Mouse (Mus musculus) frontal cortex, adult (tissue): Measurements from ENCODE around the gene Aldh3a1.
"Not testable (repeated sequence)": the region's sequence is repeated elsewhere in the genome, so short reads cannot be mapped to it uniquely, and the experiment has no call there.

Source experiments
- ATAC-seq: cut with Nextera tagmentation; 2 replicates; pipeline ENCODE4 v1.9.2; 2017; ENCODE audit warnings: mild to moderate bottlenecking, moderate library complexity, mixed read lengths; ENCODE audit not compliant: low TSS enrichment

Gene Aldh3a1

GRCm38 (mm10) chr11:61207487-61208246 lies at the start of gene Aldh3a1:
Gene Aldh3a1 (plus strand): TSS chr11:61207537.
- ATAC-seq, result no peak

- no peak for ATAC-seq
Measured at GRCm38 (mm10) chr11:61158141-61158540, 49.2 kb upstream of the Aldh3a1 start.

- ATAC-seq, result no peak
Measured at GRCm38 (mm10) chr11:61159796-61160732, 47.3 kb upstream of the Aldh3a1 start.

- ATAC-seq, result no peak
Measured at GRCm38 (mm10) chr11:61161121-61161520, 46.2 kb upstream of the Aldh3a1 start.

GRCm38 (mm10) chr11:61162776-61163175 lies 44.6 kb upstream of the Aldh3a1 start:
- ATAC-seq, result no peak

GRCm38 (mm10) chr11:61163341-61163740 lies 44.0 kb upstream of the Aldh3a1 start:
- ATAC-seq, result no peak

- no peak for ATAC-seq
Measured at GRCm38 (mm10) chr11:61164366-61164765, 43.0 kb upstream of the Aldh3a1 start.

GRCm38 (mm10) chr11:61164881-61165280 lies 42.5 kb upstream of the Aldh3a1 start:
- ATAC-seq, result no peak

- ATAC-seq, result no peak
Measured at GRCm38 (mm10) chr11:61170184-61170583, 37.2 kb upstream of the Aldh3a1 start.

- ATAC-seq, result not testable (repeated sequence)
Measured at GRCm38 (mm10) chr11:61173477-61173876, 33.9 kb upstream of the Aldh3a1 start.

- ATAC-seq, result peak; percentile 32; the same call in 1 of the 2 replicates
Measured at GRCm38 (mm10) chr11:61174291-61174820, 33.0 kb upstream of the Aldh3a1 start.

- ATAC-seq, result peak; percentile 94
Measured at GRCm38 (mm10) chr11:61174821-61175658, 32.3 kb upstream of the Aldh3a1 start, which contains the start of gene Usp22. Gene Usp22 (minus strand): TSS chr11:61175055.

- no peak for ATAC-seq
Measured at GRCm38 (mm10) chr11:61175778-61176177, 31.6 kb upstream of the Aldh3a1 start.

- ATAC-seq, result no peak
Measured at GRCm38 (mm10) chr11:61176321-61176720, 31.0 kb upstream of the Aldh3a1 start.

GRCm38 (mm10) chr11:61180361-61180760 lies 27.0 kb upstream of the Aldh3a1 start:
- ATAC-seq, result peak; percentile 41; the same call in 1 of the 2 replicates

GRCm38 (mm10) chr11:61181624-61182023 lies 25.7 kb upstream of the Aldh3a1 start:
- ATAC-seq, result no peak

- no peak for ATAC-seq
Measured at GRCm38 (mm10) chr11:61183820-61184219, 23.5 kb upstream of the Aldh3a1 start.

- no peak for ATAC-seq
Measured at GRCm38 (mm10) chr11:61190776-61191175, 16.6 kb upstream of the Aldh3a1 start.

- not testable (repeated sequence) for ATAC-seq
Measured at GRCm38 (mm10) chr11:61192123-61192522, 15.2 kb upstream of the Aldh3a1 start.

GRCm38 (mm10) chr11:61192779-61193178 lies 14.6 kb upstream of the Aldh3a1 start:
- ATAC-seq, result no peak

GRCm38 (mm10) chr11:61193392-61193791 lies 13.9 kb upstream of the Aldh3a1 start:
- peak; percentile 89 for ATAC-seq
